Comparison of ENCODE assay signal across 36 mouse cellular contexts in genomic region chr11:49684237-49684973, GRCm38 (mm10). TPM values are rescaled to one million over a fixed set of nuclear protein-coding genes. Genes with fewer than 3 reads are reported as not detected.
A peak's percentile ranks its signal among the peaks of the same experiment; 100 is the strongest.
DNase-seq lines count a peak whose midpoint lies in the region; ATAC-seq and TF ChIP-seq lines count a peak whose summit lies in the region.
"Had no signal": no experiment of that assay in that cellular context is flagged by ENCODE, and none has a peak within 500 bp of the region (broad histone marks: within the 10 kb centered on the region; RNA-seq: fewer than 3 reads in every experiment).

No protein-coding gene starts in this region.

- no peak for TF ChIP-seq CTCF in gastrocnemius, adult 2 months (IDR thresholded peaks at IDR 0.05)

- H3K4me2 ChIP-seq in heart, embryonic 15.5 days: peak overlapping the region; percentile 29
- H3K4me2 ChIP-seq: embryonic facial prominence, embryonic 15.5 days; forebrain, embryonic 12.5 days; midbrain, embryonic 15.5 days; stomach, embryonic 15.5 days had no signal

- intact Hi-C loops in gastrocnemius, adult 2 months (cut with DNase I): no loop called here

- H3K9me3 ChIP-seq in heart, embryonic 15.5 days (replicated peaks): no peaks in the 10 kb centered on the region
- H3K9me3 ChIP-seq: embryonic facial prominence, embryonic 10.5 days; embryonic facial prominence, embryonic 15.5 days; forebrain, embryonic 12.5 days; midbrain, embryonic 10.5 days; midbrain, embryonic 15.5 days; stomach, embryonic 15.5 days had no signal

- peak; percentile 72 for ATAC-seq in heart, embryonic 15.5 days (replicated peaks; ENCODE audit: insufficient number of reproducible peaks, insufficient read depth, low FRiP score, low read depth)
- no peak for ATAC-seq in megakaryocyte-erythroid progenitor cell, adult 5-6 weeks (replicated peaks; ENCODE audit: low FRiP score, low TSS enrichment, poor library complexity, severe bottlenecking)
- ATAC-seq: forebrain, postnatal 0 days; hindbrain, embryonic 16.5 days; midbrain, embryonic 15.5 days had no signal

- 58% methylated on average over 12 of the region's 12 CpGs for whole genome bisulfite sequencing in heart, embryonic 15.5 days

- peak overlapping the region; percentile 40 for H3K4me3 ChIP-seq in gastrocnemius, adult 2 months
- no peak overlapping the region for H3K4me3 ChIP-seq in heart, embryonic 15.5 days
- H3K4me3 ChIP-seq: embryonic facial prominence, embryonic 10.5 days; embryonic facial prominence, embryonic 15.5 days; forebrain, embryonic 12.5 days; midbrain, embryonic 10.5 days; midbrain, embryonic 15.5 days; stomach, embryonic 15.5 days had no signal

- peaks cover 63% of the 10 kb centered on the region for H3K36me3 ChIP-seq in heart, embryonic 15.5 days

- no peak overlapping the region for H3K9ac ChIP-seq in heart, embryonic 15.5 days
- H3K9ac ChIP-seq: embryonic facial prominence, embryonic 15.5 days; forebrain, embryonic 12.5 days; forebrain, postnatal 0 days; liver, embryonic 14.5 days; midbrain, embryonic 15.5 days; stomach, embryonic 15.5 days had no signal

- peak; percentile 50 for DNase-seq in gastrocnemius, adult 2 months
- no peak for DNase-seq in gastrocnemius, postnatal 4 days (ENCODE audit: low spot score in 2 of 2)
- DNase-seq in retina, adult 2 months (ENCODE audit: low read depth, low spot score): peak; percentile 50
- DNase-seq in retina, embryonic 14.5 days (ENCODE audit: low spot score): no peak
- DNase-seq in skeletal muscle tissue, adult 2 months (ENCODE audit: low read depth, low spot score): peak; percentile 58
- DNase-seq in right cerebral cortex, postnatal 10 days (ENCODE audit: low spot score in 2 of 2): no peak
- DNase-seq: adrenal gland, postnatal 10 days; cerebellum, adult 8-10 months; cerebellum, postnatal 25 days; forebrain, postnatal 0 days; kidney, adult 18-20 months; kidney, postnatal 4 days; left cerebral cortex, postnatal 4 days; liver; lung, adult 2 months; lung, postnatal 14 days; right cerebral cortex, postnatal 14 days; thymus, postnatal 14 days had no signal

- H3K27ac ChIP-seq in gastrocnemius, adult 2 months: peak overlapping the region; percentile 67
- H3K27ac ChIP-seq in heart, embryonic 15.5 days: peak overlapping the region; percentile 91
- H3K27ac ChIP-seq: embryonic facial prominence, embryonic 10.5 days; embryonic facial prominence, embryonic 15.5 days; forebrain, embryonic 12.5 days; liver, embryonic 14.5 days; midbrain, embryonic 10.5 days; midbrain, embryonic 15.5 days; stomach, embryonic 15.5 days had no signal

- peaks cover 5% of the 10 kb centered on the region for H3K4me1 ChIP-seq in heart, embryonic 15.5 days (replicated peaks)
- H3K4me1 ChIP-seq: embryonic facial prominence, embryonic 10.5 days; embryonic facial prominence, embryonic 15.5 days; forebrain, embryonic 12.5 days; midbrain, embryonic 10.5 days; midbrain, embryonic 15.5 days; stomach, embryonic 15.5 days had no signal

- no peaks in the 10 kb centered on the region for H3K27me3 ChIP-seq in heart, embryonic 15.5 days
- H3K27me3 ChIP-seq: CH12.LX; embryonic facial prominence, embryonic 15.5 days; forebrain, embryonic 12.5 days; midbrain, embryonic 15.5 days; stomach, embryonic 15.5 days had no signal

RNA-seq across cellular contexts. Expression of gene Scgb3a1, which starts 21.0 kb away (rescaled TPM):
- total RNA-seq in gastrocnemius, adult 2 months (2021): not detected
- total RNA-seq in gastrocnemius, postnatal 4 days (2021): under 1 TPM in 1 of 2 experiments, not detected in 1; 0.62 TPM
- 0.53 and 0.76 TPM in 2 replicates for polyA plus RNA-seq in heart, embryonic 15.5 days (2015; fragmentation: Nextera tagmentation; extraction: Ambion mirVana)
- not detected in 2 replicates for total RNA-seq in megakaryocyte-erythroid progenitor cell, adult 5-6 weeks (2014; fragmentation: Nextera tagmentation)
- not detected in 2 replicates for total RNA-seq in megakaryocyte-erythroid progenitor cell, adult 5-6 weeks (2017)
- total RNA-seq: adrenal gland, postnatal 10 days; CH12.LX; forebrain, postnatal 0 days; layer of hippocampus, adult 8-10 months; left cerebral cortex, postnatal 4 days; neutrophil, adult 5-6 weeks had no signal
- polyA plus RNA-seq: C2C12; embryonic facial prominence, embryonic 10.5 days; embryonic facial prominence, embryonic 15.5 days; forebrain, embryonic 12.5 days; forebrain, postnatal 0 days; gonadal fat pad, adult 2 months; hindbrain, embryonic 11.5 days; hindbrain, embryonic 16.5 days; intestine, embryonic 14.5 days; kidney, embryonic 16.5 days; liver, embryonic 14.5 days; midbrain, embryonic 10.5 days; midbrain, embryonic 15.5 days; stomach, embryonic 15.5 days had no signal

RNA-seq across cellular contexts. Expression of gene Cnot6, which starts 28.1 kb away (rescaled TPM):
- 10 to 100 TPM in 1 of 2 experiments, 1 to 10 TPM in 1; 8.1 to 14.5 TPM for total RNA-seq in gastrocnemius, adult 2 months (2021)
- total RNA-seq in gastrocnemius, postnatal 4 days (2021): 10 to 100 TPM; 58.3 to 63.2 TPM
- 35.8 and 40.1 TPM in 2 replicates for polyA plus RNA-seq in heart, embryonic 15.5 days (2015; fragmentation: Nextera tagmentation; extraction: Ambion mirVana)
- total RNA-seq in megakaryocyte-erythroid progenitor cell, adult 5-6 weeks (2014; fragmentation: Nextera tagmentation): 104 and 127 TPM in 2 replicates
- 69.7 and 111 TPM in 2 replicates for total RNA-seq in megakaryocyte-erythroid progenitor cell, adult 5-6 weeks (2017)

Comparison
In these comparisons a context has a peak if more than half of its experiments do, and no peak if none do; other contexts are left out.
1. DNase-seq: peak in gastrocnemius, adult 2 months (single experiment), retina, adult 2 months (single experiment) and skeletal muscle tissue, adult 2 months (single experiment); none in gastrocnemius, postnatal 4 days (0 of 2), retina, embryonic 14.5 days (single experiment) and right cerebral cortex, postnatal 10 days (0 of 2).